Mouse (Mus musculus): ENCODE measurements around the gene Olfr204. TPM values are rescaled to one million over a fixed set of nuclear protein-coding genes. Genes with fewer than 3 reads are reported as not detected.
"Not testable (repeated sequence)": the region's sequence is repeated elsewhere in the genome, so short reads cannot be mapped to it uniquely, and the experiment has no call there.

The Olfr204 gene
- polyA plus RNA-seq, 1 experiment: not detected

DNA sequence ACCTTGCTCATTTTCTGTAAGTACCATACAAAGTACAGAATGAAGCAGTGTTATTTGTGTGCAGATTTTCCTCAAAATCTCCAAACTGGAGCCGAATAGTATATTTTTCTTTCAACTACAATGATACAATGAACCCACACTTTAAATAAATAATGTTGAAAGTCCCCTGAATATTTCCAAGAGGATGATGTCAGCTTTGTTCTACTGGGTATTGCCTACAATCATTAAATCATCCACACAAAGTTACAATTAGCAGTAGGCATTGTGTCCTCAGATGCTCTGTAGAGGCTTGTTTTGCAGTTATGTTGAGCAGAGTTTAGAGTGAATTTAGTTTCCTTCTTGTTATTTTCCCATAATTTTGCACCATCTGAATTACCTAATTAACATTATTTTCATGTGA lies 31.4 kb downstream of the Olfr204 start, which contains the start of gene Olfr202:
Gene Olfr202, minus strand, starts transcription at position 101 of the 400 bp plus-strand sequence.
- no peak for TF ChIP-seq CTCF (IDR thresholded peaks at IDR 0.05; ENCODE audit: control insufficient read depth, insufficient read depth, insufficient read length)
- TF ChIP-seq MYOD1 (IDR thresholded peaks at IDR 0.05; ENCODE audit: control insufficient read depth, insufficient read length, low read depth): no peak
- TF ChIP-seq MAX (IDR thresholded peaks at IDR 0.05): no peak
- no peak for TF ChIP-seq MYOG (IDR thresholded peaks at IDR 0.05; ENCODE audit: control insufficient read depth, extremely low read depth, insufficient read length)
- no peak for TF ChIP-seq FOSL1 (IDR thresholded peaks at IDR 0.05; ENCODE audit: insufficient read depth, low read length, poor library complexity, severe bottlenecking)
- TF ChIP-seq USF1 (IDR thresholded peaks at IDR 0.05; ENCODE audit: low read depth): no peak
- TF ChIP-seq CEBPB (IDR thresholded peaks at IDR 0.05; ENCODE audit: low read depth): no peak
- Histone ChIP-seq H3ac (ENCODE audit: control insufficient read depth, insufficient read length, low read depth) (no peak within 1 kb of the TSS), H3K79me2 (ENCODE audit: control insufficient read depth, insufficient read depth) (no peaks in the 10 kb centered on the region), H3K27me3 (ENCODE audit: control insufficient read depth, insufficient read depth, insufficient read length) (no peaks in the 10 kb centered on the region), H3K4me3 (ENCODE audit: insufficient read depth, poor library complexity, severe bottlenecking) (no peak within 1 kb of the TSS), H3K36me3 (ENCODE audit: control insufficient read depth, insufficient read depth) (no peaks in the 10 kb centered on the region), H3K79me3 (ENCODE audit: low read depth) (no peaks in the 10 kb centered on the region)

DNA sequence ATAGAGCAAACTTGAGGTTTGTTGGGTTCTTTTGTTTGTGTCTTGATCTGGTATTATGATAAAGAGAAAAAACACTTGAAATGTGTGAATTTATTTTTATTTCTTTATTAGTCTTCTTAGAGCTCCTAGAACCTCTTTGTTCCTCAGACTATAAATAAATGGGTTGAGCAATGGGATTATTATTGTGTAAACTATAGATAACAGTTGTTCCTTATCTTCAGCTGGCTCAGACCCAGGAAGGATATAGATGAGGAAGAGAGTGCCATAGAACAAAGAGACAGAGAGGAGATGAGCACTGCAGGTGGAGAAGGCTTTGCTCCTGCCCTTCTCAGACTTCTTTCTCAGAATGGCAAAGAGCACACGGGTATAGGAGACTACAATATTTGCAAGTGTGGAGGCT lies 34.6 kb downstream of the Olfr204 start:
- Histone ChIP-seq H3K27me3 (ENCODE audit: control insufficient read depth, insufficient read depth, insufficient read length) (no peaks in the 10 kb centered on the region), H3K36me3 (ENCODE audit: control insufficient read depth, insufficient read depth) (no peaks in the 10 kb centered on the region), H3K79me3 (ENCODE audit: low read depth) (no peaks in the 10 kb centered on the region), H3K79me2 (ENCODE audit: control insufficient read depth, insufficient read depth) (no peaks in the 10 kb centered on the region), H3ac (ENCODE audit: control insufficient read depth, insufficient read length, low read depth) (no peak overlapping the region), H3K4me3 (ENCODE audit: insufficient read depth, poor library complexity, severe bottlenecking) (no peak overlapping the region)
- TF ChIP-seq USF1 (IDR thresholded peaks at IDR 0.05; ENCODE audit: low read depth) (no peak), MYOD1 (IDR thresholded peaks at IDR 0.05; ENCODE audit: control insufficient read depth, insufficient read length, low read depth) (no peak), MAX (IDR thresholded peaks at IDR 0.05) (no peak), CTCF (IDR thresholded peaks at IDR 0.05; ENCODE audit: control insufficient read depth, insufficient read depth, insufficient read length) (no peak), CEBPB (IDR thresholded peaks at IDR 0.05; ENCODE audit: low read depth) (no peak), FOSL1 (IDR thresholded peaks at IDR 0.05; ENCODE audit: insufficient read depth, low read length, poor library complexity, severe bottlenecking) (no peak), MYOG (IDR thresholded peaks at IDR 0.05; ENCODE audit: control insufficient read depth, extremely low read depth, insufficient read length) (no peak)

DNA sequence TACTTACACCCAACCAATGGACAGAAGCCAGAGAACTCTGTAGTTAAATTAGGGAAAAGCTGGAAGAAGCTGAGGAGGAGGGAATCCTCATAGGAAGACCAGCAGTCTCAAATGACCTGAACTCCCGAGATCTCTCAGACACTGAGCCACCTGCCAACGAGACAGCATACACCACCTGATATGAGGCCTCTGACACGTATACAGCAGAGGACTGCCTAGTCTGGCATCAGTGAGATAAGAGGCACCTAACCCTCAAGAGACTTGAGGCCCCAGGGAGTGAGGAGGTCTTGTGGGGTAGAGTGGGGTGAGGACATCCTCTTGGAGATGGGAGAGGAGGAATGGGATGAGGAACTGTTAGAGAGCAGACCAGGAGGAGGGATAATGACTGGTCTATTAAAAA lies 37.5 kb downstream of the Olfr204 start:
- Histone ChIP-seq H3K36me3 (ENCODE audit: control insufficient read depth, insufficient read depth) (no peaks in the 10 kb centered on the region), H3K27me3 (ENCODE audit: control insufficient read depth, insufficient read depth, insufficient read length) (no peaks in the 10 kb centered on the region), H3K79me3 (ENCODE audit: low read depth) (no peaks in the 10 kb centered on the region), H3ac (ENCODE audit: control insufficient read depth, insufficient read length, low read depth) (no peak overlapping the region), H3K79me2 (ENCODE audit: control insufficient read depth, insufficient read depth) (no peaks in the 10 kb centered on the region), H3K4me3 (ENCODE audit: insufficient read depth, poor library complexity, severe bottlenecking) (no peak overlapping the region)
- TF ChIP-seq MYOG (IDR thresholded peaks at IDR 0.05; ENCODE audit: control insufficient read depth, extremely low read depth, insufficient read length): no peak
- no peak for TF ChIP-seq FOSL1 (IDR thresholded peaks at IDR 0.05; ENCODE audit: insufficient read depth, low read length, poor library complexity, severe bottlenecking)
- TF ChIP-seq CTCF (IDR thresholded peaks at IDR 0.05; ENCODE audit: control insufficient read depth, insufficient read depth, insufficient read length): no peak
- TF ChIP-seq MAX (IDR thresholded peaks at IDR 0.05): no peak
- TF ChIP-seq MYOD1 (IDR thresholded peaks at IDR 0.05; ENCODE audit: control insufficient read depth, insufficient read length, low read depth): no peak
- no peak for TF ChIP-seq CEBPB (IDR thresholded peaks at IDR 0.05; ENCODE audit: low read depth)
- no peak for TF ChIP-seq USF1 (IDR thresholded peaks at IDR 0.05; ENCODE audit: low read depth)

DNA sequence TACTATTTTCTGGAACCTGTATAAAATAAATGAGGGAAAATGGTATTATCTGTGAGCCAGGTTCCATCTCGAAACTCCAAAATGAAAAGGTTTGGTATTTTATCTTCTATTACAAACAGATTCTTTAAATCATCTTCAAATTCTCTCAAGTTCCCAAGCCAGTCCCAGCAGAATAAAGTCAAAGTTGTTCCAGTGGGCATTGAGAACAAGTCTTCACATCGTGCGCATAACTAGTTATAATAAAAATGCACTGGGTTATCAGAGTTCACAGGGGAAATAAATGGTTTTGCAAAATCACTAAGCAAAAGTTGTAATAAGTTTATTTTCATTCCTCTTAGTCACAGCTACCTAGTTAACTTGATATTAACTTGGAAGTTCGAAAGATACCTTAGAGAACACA lies 45.5 kb downstream of the Olfr204 start, which contains the start of gene Olfr201:
Gene Olfr201, minus strand, starts transcription at position 101 of the 400 bp plus-strand sequence.
- H3ac ChIP-seq (ENCODE audit: control insufficient read depth, insufficient read length, low read depth); H3K79me3 ChIP-seq (ENCODE audit: low read depth); H3K4me3 ChIP-seq (ENCODE audit: insufficient read depth, poor library complexity, severe bottlenecking); H3K36me3 ChIP-seq (ENCODE audit: control insufficient read depth, insufficient read depth); H3K79me2 ChIP-seq (ENCODE audit: control insufficient read depth, insufficient read depth); H3K27me3 ChIP-seq (ENCODE audit: control insufficient read depth, insufficient read depth, insufficient read length): not testable (repeated sequence)

DNA sequence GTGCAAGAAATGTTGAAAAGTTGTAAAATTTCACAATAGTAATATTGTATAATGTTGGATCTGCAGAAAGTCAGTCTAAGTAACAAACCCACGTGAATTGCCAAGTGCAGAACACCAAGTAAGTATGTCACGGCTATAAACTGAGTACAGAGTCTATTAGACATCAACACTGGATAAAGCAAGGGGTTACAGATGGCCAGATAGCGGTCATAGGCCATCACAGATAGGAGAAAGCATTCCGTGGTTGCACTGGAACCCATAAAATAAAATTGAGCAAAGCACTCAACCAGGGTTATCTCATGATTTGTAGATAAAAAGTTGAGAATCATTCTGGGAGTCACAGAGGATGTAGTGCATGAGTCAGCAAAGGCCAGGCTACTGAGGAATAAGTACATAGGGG lies 49.0 kb downstream of the Olfr204 start:
- not testable (repeated sequence) for H3K4me3 ChIP-seq (ENCODE audit: insufficient read depth, poor library complexity, severe bottlenecking); H3K27me3 ChIP-seq (ENCODE audit: control insufficient read depth, insufficient read depth, insufficient read length); H3ac ChIP-seq (ENCODE audit: control insufficient read depth, insufficient read length, low read depth); H3K79me3 ChIP-seq (ENCODE audit: low read depth); H3K79me2 ChIP-seq (ENCODE audit: control insufficient read depth, insufficient read depth); H3K36me3 ChIP-seq (ENCODE audit: control insufficient read depth, insufficient read depth)

Other genes with a start within 250 kb of the Olfr204 start
- not detected for gene Olfr190, start 240.2 kb downstream of the Olfr204 start, polyA plus RNA-seq (2012; fragmentation: generic; extraction: Trizol)
- gene Olfr191, start 228.4 kb downstream of the Olfr204 start, polyA plus RNA-seq (2012; fragmentation: generic; extraction: Trizol): not detected
- gene Olfr193, start 206.4 kb downstream of the Olfr204 start, polyA plus RNA-seq (2012; fragmentation: generic; extraction: Trizol): not detected
- not detected for gene Olfr194, start 197.2 kb downstream of the Olfr204 start, polyA plus RNA-seq (2012; fragmentation: generic; extraction: Trizol)
- not detected for gene Olfr195, start 171.2 kb downstream of the Olfr204 start, polyA plus RNA-seq (2012; fragmentation: generic; extraction: Trizol)
- gene Olfr196, start 147.8 kb downstream of the Olfr204 start, polyA plus RNA-seq (2012; fragmentation: generic; extraction: Trizol): not detected
- not detected for gene Olfr198, start 114.7 kb downstream of the Olfr204 start, polyA plus RNA-seq (2012; fragmentation: generic; extraction: Trizol)
- not detected for gene Olfr199, start 98.5 kb downstream of the Olfr204 start, polyA plus RNA-seq (2012; fragmentation: generic; extraction: Trizol)
- not detected for gene Olfr201, start 45.6 kb downstream of the Olfr204 start, polyA plus RNA-seq (2012; fragmentation: generic; extraction: Trizol)
- gene Olfr202, start 31.5 kb downstream of the Olfr204 start, polyA plus RNA-seq (2012; fragmentation: generic; extraction: Trizol): not detected
- not detected for gene Olfr203, start 19.4 kb downstream of the Olfr204 start, polyA plus RNA-seq (2012; fragmentation: generic; extraction: Trizol)
- not detected for gene Olfr205, start 12.9 kb upstream of the Olfr204 start, polyA plus RNA-seq (2012; fragmentation: generic; extraction: Trizol)
- gene Olfr206, start 31.0 kb upstream of the Olfr204 start, polyA plus RNA-seq (2012; fragmentation: generic; extraction: Trizol): not detected
- not detected for gene Olfr209, start 45.7 kb upstream of the Olfr204 start, polyA plus RNA-seq (2012; fragmentation: generic; extraction: Trizol)
- gene Gabrr3, start 89.1 kb upstream of the Olfr204 start, polyA plus RNA-seq (2012; fragmentation: generic; extraction: Trizol): not detected
- gene Riox2, start 153.5 kb upstream of the Olfr204 start, polyA plus RNA-seq (2012; fragmentation: generic; extraction: Trizol): 18.7 TPM